Mouse (Mus musculus): Measurements from ENCODE around the gene Gm3642.

Gene Gm3642

GRCm38 (mm10) chr14:6840211-6840610 is at the start of gene Gm3642:
Gm3642 (minus strand) TSS chr14:6840311.
- no CpG with 5 or more reads among the region's 3 CpGs for WGBS

- WGBS, result under 1% methylated on average over 13 of the region's 43 CpGs
Observed at GRCm38 (mm10) chr14:6889521-6890012, 49.5 kb upstream of the Gm3642 start, which contains the start of gene Gm3667. Gm3667 (minus strand) TSS chr14:6889962.

GRCm38 (mm10) chr14:6888811-6889210 is 48.7 kb upstream of the Gm3642 start:
- 5% methylated on average over 5 of the region's 5 CpGs for WGBS

- WGBS, result 94% methylated on average over 3 of the region's 3 CpGs
Observed at GRCm38 (mm10) chr14:6823297-6823696, 16.8 kb downstream of the Gm3642 start.

All from cerebral cortex, adult 2 months (tissue).